31 mouse cellular contexts compared by ENCODE assay signal in genomic region chr2:72763454-72763853, GRCm38 (mm10).
DNase-seq lines count a peak whose midpoint lies in the region; TF ChIP-seq lines count a peak whose summit lies in the region.
"Had no signal": no experiment of that assay in that cellular context is flagged by ENCODE, and none has a peak within 500 bp of the region (broad histone marks: within the 10 kb centered on the region; RNA-seq: fewer than 3 reads in every experiment).

No protein-coding gene starts in this region.

- intact Hi-C loops in left cerebral cortex, postnatal 36 days (cut with DNase I) = no loop called here

- H3K9me3 ChIP-seq in MEL (replicated peaks; ENCODE audit: insufficient read depth, low read length) = no peaks in the 10 kb centered on the region
- H3K9me3 ChIP-seq in megakaryocyte, embryonic 14.5 days = no peaks in the 10 kb centered on the region; the same call in 1 of the 2 replicates
- H3K9me3 ChIP-seq: hindbrain, embryonic 13.5 days; kidney, embryonic 15.5 days; liver, embryonic 13.5 days; midbrain, embryonic 12.5 days had no signal

- no peak overlapping the region for H3K9ac ChIP-seq in MEL (ENCODE audit: control insufficient read depth, low read depth, low read length, poor library complexity, severe bottlenecking)
- H3K9ac ChIP-seq: forebrain, embryonic 13.5 days; heart, embryonic 12.5 days; hindbrain, embryonic 13.5 days; kidney, embryonic 15.5 days; liver, embryonic 13.5 days; midbrain, embryonic 12.5 days; neural tube, embryonic 12.5 days had no signal

- H3K27ac ChIP-seq in MEL (ENCODE audit: control insufficient read depth, low read depth, low read length) = no peak overlapping the region
- H3K27ac ChIP-seq: forebrain, embryonic 13.5 days; gastrocnemius, adult 2 months; heart, adult 2 months; hindbrain, embryonic 13.5 days; kidney, embryonic 15.5 days; layer of hippocampus, adult 2 months; liver, embryonic 13.5 days; macrophage; midbrain, embryonic 12.5 days; neural tube, embryonic 12.5 days had no signal

- H3K4me1 ChIP-seq in MEL (ENCODE audit: control insufficient read depth in 1 of 2, insufficient read depth in 2 of 2, low read length in 2 of 2) = no peaks in the 10 kb centered on the region
- peaks cover 6% of the 10 kb centered on the region for H3K4me1 ChIP-seq in megakaryocyte, embryonic 14.5 days
- H3K4me1 ChIP-seq: heart, embryonic 12.5 days; kidney, embryonic 15.5 days; liver, embryonic 13.5 days; midbrain, embryonic 12.5 days; neural tube, embryonic 12.5 days had no signal

- no peak for TF ChIP-seq EP300 in MEL (IDR thresholded peaks at IDR 0.05; ENCODE audit: low read depth in 1 of 2, low read length in 2 of 2)

- H3K27me3 ChIP-seq in MEL (ENCODE audit: control insufficient read depth in 1 of 2, insufficient read depth in 2 of 2, low read length in 2 of 2) = peaks cover 0 to 3% of the 10 kb centered on the region in 2 experiments; a peak in 3 of 4 replicates
- peaks cover 5% of the 10 kb centered on the region for H3K27me3 ChIP-seq in megakaryocyte, embryonic 14.5 days (replicated peaks)
- H3K27me3 ChIP-seq: forebrain, embryonic 13.5 days; heart, embryonic 12.5 days; hindbrain, embryonic 13.5 days; kidney, embryonic 15.5 days; liver, embryonic 13.5 days; midbrain, embryonic 12.5 days; neural tube, embryonic 12.5 days had no signal

- no peak for TF ChIP-seq POLR2A in MEL (IDR thresholded peaks at IDR 0.05; ENCODE audit: control insufficient read depth in 1 of 2, insufficient read depth in 1 of 2, low read depth in 1 of 2, low read length in 2 of 2, poor library complexity in 1 of 2)

- H3K79me2 ChIP-seq in MEL (ENCODE audit: control insufficient read depth, insufficient read depth, low read length, poor library complexity) = no peaks in the 10 kb centered on the region

- DNase-seq in 416B (ENCODE audit: low read depth) (peak; percentile 24), A20 (ENCODE audit: low read depth, low spot score) (peak; percentile 71), MEL (ENCODE audit: low read depth, low spot score) (peak; percentile 32)
- no peak for DNase-seq in frontal cortex, postnatal 10 days (ENCODE audit: low spot score in 2 of 2)
- no peak for DNase-seq in kidney, postnatal 4 days
- DNase-seq in left cerebral cortex, postnatal 36 days (ENCODE audit: low spot score in 2 of 2) = no peak
- DNase-seq: adrenal gland, postnatal 14 days; cerebellum, adult 11 months; cerebellum, postnatal 10 days; gastrocnemius, adult 2 months; gastrocnemius, postnatal 36 days; heart, adult 2 months; heart, postnatal 4 days; kidney, adult 18-20 months; kidney, postnatal 25 days; left cerebral cortex, postnatal 4 days; liver, embryonic 13.5 days; lung, adult 2 months; lung, postnatal 10 days; right cerebral cortex, adult 18-20 months; thymus, postnatal 25 days had no signal

- H3K36me3 ChIP-seq in MEL (ENCODE audit: control insufficient read depth in 1 of 2, insufficient read depth in 2 of 2, low read length in 2 of 2) = no peaks in the 10 kb centered on the region
- no peaks in the 10 kb centered on the region for H3K36me3 ChIP-seq in megakaryocyte, embryonic 14.5 days (replicated peaks; ENCODE audit: low read length)
- H3K36me3 ChIP-seq: heart, embryonic 12.5 days; hindbrain, embryonic 13.5 days; kidney, embryonic 15.5 days; liver, embryonic 13.5 days; midbrain, embryonic 12.5 days; neural tube, embryonic 12.5 days had no signal

- H3K4me3 ChIP-seq in MEL (ENCODE audit: control insufficient read depth in 1 of 2, insufficient read depth in 1 of 2, low read depth in 2 of 2, low read length in 2 of 2) = peak overlapping the region; percentile 13 to 39; a peak in 2 of 4 replicates
- H3K4me3 ChIP-seq in megakaryocyte, embryonic 14.5 days (replicated peaks) = peak overlapping the region; percentile 38
- H3K4me3 ChIP-seq: forebrain, embryonic 13.5 days; gastrocnemius, adult 2 months; heart, adult 2 months; heart, embryonic 12.5 days; hindbrain, embryonic 13.5 days; kidney, embryonic 15.5 days; layer of hippocampus, adult 2 months; liver, embryonic 13.5 days; midbrain, embryonic 12.5 days; myocyte; neural tube, embryonic 12.5 days had no signal

- peak; percentile 24 for TF ChIP-seq RAD21 in MEL (IDR thresholded peaks at IDR 0.05; ENCODE audit: low read depth, low read length)

- peak in 2 of 3 experiments; percentile 14 to 50; a peak in 3 of 6 replicates for TF ChIP-seq CTCF in MEL (IDR thresholded peaks at IDR 0.05 in 2 of 3, conservative IDR thresholded peaks at IDR 0.05 in 1 of 3; ENCODE audit: control insufficient read depth in 1 of 3, insufficient read depth in 1 of 3, low read depth in 2 of 3, low read length in 3 of 3, poor library complexity in 1 of 3, severe bottlenecking in 1 of 3)

TF ChIP-seq in MEL, 35 proteins besides CTCF, POLR2A, EP300 and RAD21:
- peak; percentile 58 for TF ChIP-seq SMC3 (IDR thresholded peaks at IDR 0.05; ENCODE audit: low read depth, low read length)
- no peak for TF ChIP-seq NRF1 (IDR thresholded peaks at IDR 0.05; ENCODE audit: insufficient read depth, low read depth, low read length, poor library complexity, severe bottlenecking)
- no peak for TF ChIP-seq GABPA (IDR thresholded peaks at IDR 0.05; ENCODE audit: low read depth, low read length)
- peak; percentile 88 for TF ChIP-seq ZNF384 (IDR thresholded peaks at IDR 0.05; ENCODE audit: low read depth, low read length)

Comparison
In these comparisons a context has a peak if more than half of its experiments do, and no peak if none do; other contexts are left out.
1. DNase-seq: peak in 416B (single experiment), A20 (single experiment) and MEL (single experiment); none in frontal cortex, postnatal 10 days (0 of 2), kidney, postnatal 4 days (0 of 2) and left cerebral cortex, postnatal 36 days (0 of 2).